Mouse (Mus musculus) erythroblast, embryonic 14.5 days (primary cell): ENCODE measurements at regions not wholly inside any gene's neighbourhood (a gene's known extent, or its start where the extent isn't known, plus 50 kb on each side); places are given as distances from the start of the nearest gene placed in this dataset.

ENCODE experiments used
- GATA1 ChIP-seq: IDR thresholded peaks from 2 replicates; pipeline ENCODE4 v1.6.1; 2012; ENCODE audit warnings: low read length, inconsistent platforms, mixed read lengths
- TAL1 ChIP-seq: IDR thresholded peaks from 3 replicates; pipeline ENCODE4 v1.6.1; 2012; ENCODE audit warnings: low read length, inconsistent platforms, mixed read lengths

DNA sequence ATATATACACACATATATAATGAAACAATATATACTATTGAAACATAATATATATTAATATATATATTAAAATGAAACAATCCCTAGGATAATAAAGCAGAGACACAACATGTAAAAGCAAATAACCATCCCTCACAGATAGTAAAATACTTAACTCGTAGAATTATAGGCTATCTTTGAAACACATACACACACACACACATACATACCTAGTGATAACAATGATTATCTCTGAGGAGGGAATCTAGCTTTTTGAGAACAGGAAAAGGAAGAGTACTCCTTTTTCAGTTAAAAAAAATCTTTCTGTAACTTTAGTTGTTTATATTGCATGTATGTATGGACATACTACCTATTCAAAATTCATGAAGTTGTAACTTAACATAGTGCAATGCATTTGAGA, 79.1 kb upstream of the Tank start:
- TF ChIP-seq GATA1: no peak
- no peak for TF ChIP-seq TAL1
